In the genomic region with DNA sequence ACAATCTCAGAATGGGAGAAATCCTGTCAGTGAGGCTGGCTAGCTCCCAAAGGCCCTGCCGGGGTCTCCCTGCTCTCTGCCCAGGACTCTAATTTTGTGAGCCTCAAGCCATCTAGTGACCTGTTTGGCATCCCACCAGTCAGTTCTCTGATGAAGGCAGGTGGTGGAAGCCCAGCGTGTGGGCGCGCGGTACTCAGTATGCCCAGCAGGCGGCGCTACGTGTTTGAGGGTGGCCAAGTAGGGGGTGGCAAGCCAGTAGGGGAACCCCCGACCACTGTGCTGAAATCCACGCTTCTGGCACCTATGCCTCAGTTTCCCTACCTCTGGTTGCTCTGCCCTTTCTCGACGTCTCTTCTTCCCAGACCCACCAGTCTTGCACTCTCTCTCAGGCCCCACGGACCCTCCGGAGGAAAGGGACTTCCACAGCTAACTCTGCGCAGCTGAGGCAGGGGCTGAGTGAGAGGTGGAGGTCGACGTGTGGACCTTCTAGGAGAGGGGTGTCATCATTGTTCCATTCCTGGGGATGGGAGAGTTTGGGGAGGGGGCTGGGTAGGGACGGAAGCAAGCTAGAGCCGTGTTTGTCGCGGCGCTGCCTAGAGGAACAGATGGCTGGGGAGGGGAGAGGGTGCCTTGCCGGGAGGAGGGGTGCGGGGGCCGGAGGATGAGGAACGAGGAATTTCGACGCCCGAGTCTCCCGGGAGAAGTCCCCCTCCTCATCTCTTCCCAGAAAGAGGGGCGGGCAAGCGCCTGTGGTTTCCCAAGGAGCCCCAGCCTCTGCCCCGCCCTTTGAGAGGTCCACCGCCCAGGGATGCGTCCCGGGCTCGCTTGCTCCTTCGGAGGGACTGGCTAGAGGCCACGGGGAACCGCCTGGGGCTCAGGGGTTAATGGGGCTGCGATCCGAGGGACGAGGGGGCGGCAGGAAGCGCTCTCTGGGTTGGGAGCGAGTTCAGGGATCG, we compare ENCODE assay signal across 9 mouse cellular contexts. TPM values are rescaled to one million over a fixed set of nuclear protein-coding genes. Genes with fewer than 3 reads are reported as not detected.
DNase-seq lines count a peak whose midpoint lies in the region; ATAC-seq and TF ChIP-seq lines count a peak whose summit lies in the region.
"Had no signal": no experiment of that assay in that cellular context is flagged by ENCODE, and none has a peak within 500 bp of the region (broad histone marks: within the 10 kb centered on the region; RNA-seq: fewer than 3 reads in every experiment).

No protein-coding gene starts in this region.

- H3K4me1 ChIP-seq in forebrain, postnatal 0 days (ENCODE audit: insufficient read depth), result peaks cover 15% of the 10 kb centered on the region
- H3K4me1 ChIP-seq in hindbrain, postnatal 0 days (ENCODE audit: insufficient read depth, low read length), result peaks cover 11% of the 10 kb centered on the region
- peaks cover 10% of the 10 kb centered on the region for H3K4me1 ChIP-seq in limb, embryonic 12.5 days (replicated peaks)
- peaks cover 18% of the 10 kb centered on the region for H3K4me1 ChIP-seq in midbrain, embryonic 10.5 days

- H3K27ac ChIP-seq in forebrain, postnatal 0 days (ENCODE audit: low read depth, low read length), result peak overlapping the region; percentile 41; the same call in 1 of the 2 replicates
- no peak overlapping the region for H3K27ac ChIP-seq in hindbrain, postnatal 0 days
- no peak overlapping the region for H3K27ac ChIP-seq in limb, embryonic 12.5 days
- H3K27ac ChIP-seq in midbrain, embryonic 10.5 days (replicated peaks), result peak overlapping the region; percentile 70

- under 1% methylated on average over 44 of the region's 47 CpGs for WGBS in forebrain, postnatal 0 days
- WGBS in hindbrain, postnatal 0 days, result under 1% methylated on average over 47 of the region's 47 CpGs
- under 1% methylated on average over 46 of the region's 47 CpGs for WGBS in limb, embryonic 12.5 days
- under 1% methylated on average over 47 of the region's 47 CpGs for WGBS in midbrain, embryonic 10.5 days

- no peaks in the 10 kb centered on the region for H3K36me3 ChIP-seq in forebrain, postnatal 0 days (ENCODE audit: insufficient read depth)
- no peaks in the 10 kb centered on the region for H3K36me3 ChIP-seq in hindbrain, postnatal 0 days (ENCODE audit: insufficient read depth, low read length)
- H3K36me3 ChIP-seq in limb, embryonic 12.5 days, result peaks cover 28% of the 10 kb centered on the region
- H3K36me3 ChIP-seq in midbrain, embryonic 10.5 days, result peaks cover 19% of the 10 kb centered on the region
- H3K36me3 ChIP-seq in splenic B cell, adult 2 months (ENCODE audit: control insufficient read depth, insufficient read depth, low read length, poor library complexity, severe bottlenecking), result no peaks in the 10 kb centered on the region

- peak overlapping the region; percentile 71 for H3K4me2 ChIP-seq in forebrain, postnatal 0 days (ENCODE audit: low read depth)
- H3K4me2 ChIP-seq in hindbrain, postnatal 0 days (ENCODE audit: low read depth, low read length), result peak overlapping the region; percentile 65
- peak overlapping the region; percentile 70 for H3K4me2 ChIP-seq in limb, embryonic 12.5 days

- H3K9ac ChIP-seq in forebrain, postnatal 0 days, result peak overlapping the region; percentile 55
- peak overlapping the region; percentile 35; the same call in 1 of the 2 replicates for H3K9ac ChIP-seq in hindbrain, postnatal 0 days (replicated peaks; ENCODE audit: low read length)
- peak overlapping the region; percentile 44; the same call in 1 of the 2 replicates for H3K9ac ChIP-seq in limb, embryonic 12.5 days (replicated peaks)

- peaks cover 3% of the 10 kb centered on the region; the same call in 1 of the 2 replicates for H3K27me3 ChIP-seq in forebrain, postnatal 0 days (ENCODE audit: insufficient read depth, low read length)
- H3K27me3 ChIP-seq in hindbrain, postnatal 0 days (ENCODE audit: insufficient read depth, low read length), result peaks cover 29% of the 10 kb centered on the region
- H3K27me3 ChIP-seq in limb, embryonic 12.5 days, result peaks cover 62% of the 10 kb centered on the region
- H3K27me3 ChIP-seq in midbrain, embryonic 10.5 days (ENCODE audit: low read depth, poor library complexity, severe bottlenecking), result peaks cover 62% of the 10 kb centered on the region
- no peaks in the 10 kb centered on the region for H3K27me3 ChIP-seq in splenic B cell, adult 2 months (ENCODE audit: control insufficient read depth, insufficient read depth, low read length, poor library complexity, severe bottlenecking)

- peak; percentile 77 to 79 for DNase-seq in cerebellum, postnatal 10 days
- no peak for DNase-seq in cerebellum, adult 9-11 months
- peak; percentile 40 to 49 for DNase-seq in adrenal gland, postnatal 36 days
- DNase-seq in forebrain, postnatal 0 days, result peak; percentile 84
- peak; percentile 59 for DNase-seq in hindbrain, postnatal 0 days (ENCODE audit: low spot score)
- DNase-seq in midbrain, embryonic 10.5 days (ENCODE audit: low spot score), result peak; percentile 77
- DNase-seq in splenic B cell, adult 2 months (ENCODE audit: low read depth, low spot score), result peak; percentile 70

- H3K9me3 ChIP-seq in forebrain, postnatal 0 days (ENCODE audit: low read length), result no peaks in the 10 kb centered on the region
- H3K9me3 ChIP-seq in hindbrain, postnatal 0 days (ENCODE audit: low read length), result no peaks in the 10 kb centered on the region
- H3K9me3 ChIP-seq in limb, embryonic 12.5 days, result peaks cover 2% of the 10 kb centered on the region; the same call in 1 of the 2 replicates
- H3K9me3 ChIP-seq in midbrain, embryonic 10.5 days (replicated peaks), result no peaks in the 10 kb centered on the region

- H3K4me3 ChIP-seq in forebrain, postnatal 0 days (ENCODE audit: low read depth, low read length), result peak overlapping the region; percentile 37
- H3K4me3 ChIP-seq in hindbrain, postnatal 0 days (ENCODE audit: low read length), result peak overlapping the region; percentile 35
- peak overlapping the region; percentile 40 for H3K4me3 ChIP-seq in limb, embryonic 12.5 days (replicated peaks)
- peak overlapping the region; percentile 55 for H3K4me3 ChIP-seq in midbrain, embryonic 10.5 days

- peak; percentile 87 for TF ChIP-seq CTCF in forebrain, postnatal 0 days (IDR thresholded peaks at IDR 0.05; ENCODE audit: low read depth)
- TF ChIP-seq CTCF in hindbrain, postnatal 0 days (IDR thresholded peaks at IDR 0.05; ENCODE audit: low read depth), result peak; percentile 71

- ATAC-seq in forebrain, postnatal 0 days, result peak; percentile 79
- ATAC-seq in hindbrain, postnatal 0 days, result peak; percentile 58
- ATAC-seq in limb, embryonic 12.5 days (ENCODE audit: insufficient number of reproducible peaks, insufficient read depth, low FRiP score, low TSS enrichment, low read depth), result peak; percentile 16; the same call in 1 of the 2 replicates

RNA-seq across cellular contexts. Expression of gene Rtn4rl2, which starts 20.6 kb away (rescaled TPM):
- total RNA-seq in adrenal gland, postnatal 36 days (2021), result 1 to 10 TPM in 1 of 2 experiments, under 1 TPM in 1; 0.79 to 2.4 TPM
- total RNA-seq in forebrain, postnatal 0 days (2014; rRNA removed), result 17.7 and 23.7 TPM in 2 replicates
- polyA plus RNA-seq in forebrain, postnatal 0 days (2015; fragmentation: Nextera tagmentation; extraction: Ambion mirVana), result 25.8 and 26.1 TPM in 2 replicates
- 10.1 and 12.2 TPM in 2 replicates for total RNA-seq in hindbrain, postnatal 0 days (2014; rRNA removed)
- 4.2 and 4.3 TPM in 2 replicates for polyA plus RNA-seq in hindbrain, postnatal 0 days (2015; fragmentation: Nextera tagmentation; extraction: Ambion mirVana)
- polyA plus RNA-seq in limb, embryonic 12.5 days (2016; fragmentation: Nextera tagmentation; extraction: Ambion mirVana), result 0.84 and 0.95 TPM in 2 replicates
- 1.4 and 1.8 TPM in 2 replicates for polyA plus RNA-seq in midbrain, embryonic 10.5 days (2016; fragmentation: Nextera tagmentation; extraction: Ambion mirVana)

RNA-seq across cellular contexts. Expression of gene Slc43a1, which starts 27.2 kb away (rescaled TPM):
- total RNA-seq in adrenal gland, postnatal 36 days (2021), result 1 to 10 TPM; 6.6 to 7.5 TPM
- 0.92 and 3.0 TPM in 2 replicates for total RNA-seq in forebrain, postnatal 0 days (2014; rRNA removed)
- 0.91 and 0.94 TPM in 2 replicates for polyA plus RNA-seq in forebrain, postnatal 0 days (2015; fragmentation: Nextera tagmentation; extraction: Ambion mirVana)
- total RNA-seq in hindbrain, postnatal 0 days (2014; rRNA removed), result 5.8 and 9.3 TPM in 2 replicates
- 1.3 and 1.5 TPM in 2 replicates for polyA plus RNA-seq in hindbrain, postnatal 0 days (2015; fragmentation: Nextera tagmentation; extraction: Ambion mirVana)
- 21.1 and 23.8 TPM in 2 replicates for polyA plus RNA-seq in limb, embryonic 12.5 days (2016; fragmentation: Nextera tagmentation; extraction: Ambion mirVana)
- 22.4 and 26.1 TPM in 2 replicates for polyA plus RNA-seq in midbrain, embryonic 10.5 days (2016; fragmentation: Nextera tagmentation; extraction: Ambion mirVana)

RNA-seq across cellular contexts. Expression of gene Timm10, which starts 39.1 kb away (rescaled TPM):
- 10 to 100 TPM; 46.2 to 51.4 TPM for total RNA-seq in adrenal gland, postnatal 36 days (2021)
- 67.3 and 74.6 TPM in 2 replicates for total RNA-seq in forebrain, postnatal 0 days (2014; rRNA removed)
- 97.7 and 116 TPM in 2 replicates for polyA plus RNA-seq in forebrain, postnatal 0 days (2015; fragmentation: Nextera tagmentation; extraction: Ambion mirVana)
- total RNA-seq in hindbrain, postnatal 0 days (2014; rRNA removed), result 44.5 and 57.3 TPM in 2 replicates
- polyA plus RNA-seq in hindbrain, postnatal 0 days (2015; fragmentation: Nextera tagmentation; extraction: Ambion mirVana), result 82.5 and 91.7 TPM in 2 replicates
- 38.8 and 43.3 TPM in 2 replicates for polyA plus RNA-seq in limb, embryonic 12.5 days (2016; fragmentation: Nextera tagmentation; extraction: Ambion mirVana)
- 56.4 and 64.0 TPM in 2 replicates for polyA plus RNA-seq in midbrain, embryonic 10.5 days (2016; fragmentation: Nextera tagmentation; extraction: Ambion mirVana)

RNA-seq across cellular contexts. Expression of gene Smtnl1, which starts 43.4 kb away (rescaled TPM):
- total RNA-seq in adrenal gland, postnatal 36 days (2021), result not detected
- total RNA-seq in forebrain, postnatal 0 days (2014; rRNA removed), result 0.29 TPM in 1 of 2 replicates, not detected in the other
- 0.17 TPM in 1 of 2 replicates, not detected in the other for polyA plus RNA-seq in forebrain, postnatal 0 days (2015; fragmentation: Nextera tagmentation; extraction: Ambion mirVana)
- 0.75 TPM in 1 of 2 replicates, not detected in the other for total RNA-seq in hindbrain, postnatal 0 days (2014; rRNA removed)
- not detected in 2 replicates for polyA plus RNA-seq in hindbrain, postnatal 0 days (2015; fragmentation: Nextera tagmentation; extraction: Ambion mirVana)
- 0.19 and 0.49 TPM in 2 replicates for polyA plus RNA-seq in limb, embryonic 12.5 days (2016; fragmentation: Nextera tagmentation; extraction: Ambion mirVana)
- polyA plus RNA-seq in midbrain, embryonic 10.5 days (2016; fragmentation: Nextera tagmentation; extraction: Ambion mirVana), result 0.20 TPM in 1 of 2 replicates, not detected in the other
- polyA plus RNA-seq: large intestine, adult 2 months had no signal

Comparison
In these comparisons a context has a peak if more than half of its experiments do, and no peak if none do; other contexts are left out.
1. ATAC-seq: peak in every context shown above with its lines; median percentile 79 in forebrain, postnatal 0 days; 58 in hindbrain, postnatal 0 days; 16 in limb, embryonic 12.5 days.
2. H3K27ac ChIP-seq: peak in forebrain, postnatal 0 days (single experiment) and midbrain, embryonic 10.5 days (single experiment); none in hindbrain, postnatal 0 days (single experiment) and limb, embryonic 12.5 days (single experiment).
3. Peak in every context shown above with its lines, with median percentiles within 50 percentile points of each other: H3K4me2 ChIP-seq, H3K4me3 ChIP-seq and H3K9ac ChIP-seq.